Mouse (Mus musculus): ENCODE data around the gene Unc13b.
"Not testable (repeated sequence)": the region's sequence is repeated elsewhere in the genome, so short reads cannot be mapped to it uniquely, and the experiment has no call there.

The Unc13b gene

GRCm38 (mm10) chr4:43114512-43114911, 55.8 kb downstream of the Unc13b start:
- DNase-seq, result no peak

GRCm38 (mm10) chr4:43114946-43115345, 56.2 kb downstream of the Unc13b start:
- DNase-seq, result peak; percentile 20

- DNase-seq, result no peak
Observed at GRCm38 (mm10) chr4:43116249-43116648, 57.5 kb downstream of the Unc13b start.

GRCm38 (mm10) chr4:43129750-43130149, 71.0 kb downstream of the Unc13b start:
- no peak for DNase-seq

GRCm38 (mm10) chr4:43142610-43143009, 83.9 kb downstream of the Unc13b start:
- DNase-seq, result no peak

- not testable (repeated sequence) for DNase-seq
Observed at GRCm38 (mm10) chr4:43152413-43152812, 93.7 kb downstream of the Unc13b start.

- no peak for DNase-seq
Observed at GRCm38 (mm10) chr4:43160045-43160444, 101.3 kb downstream of the Unc13b start.

- DNase-seq, result no peak
Observed at GRCm38 (mm10) chr4:43161124-43161657, 102.4 kb downstream of the Unc13b start.

GRCm38 (mm10) chr4:43163205-43163604, 104.5 kb downstream of the Unc13b start:
- DNase-seq, result no peak

GRCm38 (mm10) chr4:43165403-43166005, 106.8 kb downstream of the Unc13b start:
- no peak for DNase-seq

- DNase-seq, result no peak
Observed at GRCm38 (mm10) chr4:43170028-43170427, 111.3 kb downstream of the Unc13b start.

- DNase-seq, result peak; percentile 9
Observed at GRCm38 (mm10) chr4:43177126-43177525, 118.4 kb downstream of the Unc13b start.

- DNase-seq, result no peak
Observed at GRCm38 (mm10) chr4:43182474-43183168, 123.9 kb downstream of the Unc13b start.

- DNase-seq, result no peak
Observed at GRCm38 (mm10) chr4:43187439-43187838, 128.7 kb downstream of the Unc13b start.

- DNase-seq, result no peak
Observed at GRCm38 (mm10) chr4:43189381-43189780, 130.6 kb downstream of the Unc13b start.

GRCm38 (mm10) chr4:43204946-43205345, 146.2 kb downstream of the Unc13b start:
- DNase-seq, result no peak

GRCm38 (mm10) chr4:43205571-43205970, 146.8 kb downstream of the Unc13b start:
- no peak for DNase-seq

- no peak for DNase-seq
Observed at GRCm38 (mm10) chr4:43206989-43207388, 148.2 kb downstream of the Unc13b start.

GRCm38 (mm10) chr4:43209081-43209579, 150.4 kb downstream of the Unc13b start:
- DNase-seq, result peak; percentile 4

GRCm38 (mm10) chr4:43209673-43210072, 150.9 kb downstream of the Unc13b start:
- DNase-seq, result no peak

- DNase-seq, result no peak
Observed at GRCm38 (mm10) chr4:43216491-43216890, 157.7 kb downstream of the Unc13b start.

- no peak for DNase-seq
Observed at GRCm38 (mm10) chr4:43217997-43218396, 159.2 kb downstream of the Unc13b start.

- DNase-seq, result no peak
Observed at GRCm38 (mm10) chr4:43231821-43232220, 173.1 kb downstream of the Unc13b start.

- DNase-seq, result no peak
Observed at GRCm38 (mm10) chr4:43232985-43233384, 174.2 kb downstream of the Unc13b start.
